Mouse (Mus musculus) lung, adult 2 months (tissue): ENCODE results near the gene Mrvi1. TPM values are rescaled to one million over a fixed set of nuclear protein-coding genes. Genes with fewer than 3 reads are reported as not detected.

Experiments
- DNase-seq: peaks from one replicate; pipeline ENCODE4 v3.0.0; 2022
- H3K4me1 ChIP-seq: fragments of 200-500 bp; 2 replicates; pipeline ENCODE4 v1.6.1; 2011; ENCODE audit warnings: low read length; ENCODE audit not compliant: control insufficient read depth, insufficient read depth
- H3K4me3 ChIP-seq: fragments of 200-500 bp; replicated peaks from 2 replicates; pipeline ENCODE3; 2011; ENCODE audit warnings: low read depth, mild to moderate bottlenecking, control low read depth, low read length; ENCODE audit errors: extremely low read depth
- CTCF ChIP-seq: fragments of 200-500 bp; IDR thresholded peaks from 2 replicates; pipeline ENCODE4 v1.5.1; 2011; ENCODE audit warnings: mild to moderate bottlenecking, low read length, control low read depth; ENCODE audit not compliant: insufficient read depth
- POLR2A ChIP-seq: fragments of 200-500 bp; IDR thresholded peaks from 2 replicates; pipeline ENCODE4 v1.6.1; 2011; ENCODE audit warnings: low read depth, mild to moderate bottlenecking, control low read depth, low read length, borderline replicate concordance; ENCODE audit errors: extremely low read depth
- WGBS: fragments of 180-500 bp; shearing (Covaris S2); methylation state at CpG from one replicate; pipeline ENCODE4 v1.1.7; 2018; 5-methylcytosine and 5-hydroxymethylcytosine counted together
- polyA plus RNA-seq: library from polyadenylated mRNA; depleted of rRNA; stranded (reverse); fragments of >200 nt; gene quantifications from 2 replicates; pipeline ENCODE4 v1.2.3, GENCODE M21; 2012

Gene Mrvi1
- polyA plus RNA-seq, 1 experiment = 10.8 TPM

DNA sequence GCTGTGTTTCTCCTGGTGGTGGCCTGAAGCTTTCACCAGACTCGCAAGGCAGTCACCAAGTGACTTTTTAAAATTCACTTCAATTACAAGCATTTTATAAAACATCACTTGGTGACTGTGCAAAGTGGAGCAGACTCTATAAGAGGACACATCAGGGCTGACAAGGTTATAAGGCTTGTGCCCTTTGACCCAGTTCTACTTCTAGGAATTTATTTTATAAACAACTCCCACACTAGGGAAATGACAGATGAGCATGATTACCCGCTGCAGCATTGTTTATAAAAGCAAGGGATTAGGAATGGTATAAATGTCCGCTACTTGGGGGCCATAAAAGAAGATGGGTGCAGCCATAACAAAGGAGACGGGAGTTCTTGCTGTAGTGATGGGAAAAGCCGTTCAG, 1.4 kb upstream of the Mrvi1 start:
- Histone ChIP-seq H3K4me3 (no peak overlapping the region), H3K4me1 (peaks cover 11% of the 10 kb centered on the region)
- 51% methylated on average over 5 of the region's 5 CpGs for WGBS
- DNase-seq = no peak
- no peak for TF ChIP-seq CTCF
- no peak for TF ChIP-seq POLR2A

GRCm38 (mm10) chr7:110982764-110983163, 503 bp upstream of the Mrvi1 start:
- DNase-seq = peak; percentile 24
- peaks cover 11% of the 10 kb centered on the region for H3K4me1 ChIP-seq
- H3K4me3 ChIP-seq = no peak overlapping the region

DNA sequence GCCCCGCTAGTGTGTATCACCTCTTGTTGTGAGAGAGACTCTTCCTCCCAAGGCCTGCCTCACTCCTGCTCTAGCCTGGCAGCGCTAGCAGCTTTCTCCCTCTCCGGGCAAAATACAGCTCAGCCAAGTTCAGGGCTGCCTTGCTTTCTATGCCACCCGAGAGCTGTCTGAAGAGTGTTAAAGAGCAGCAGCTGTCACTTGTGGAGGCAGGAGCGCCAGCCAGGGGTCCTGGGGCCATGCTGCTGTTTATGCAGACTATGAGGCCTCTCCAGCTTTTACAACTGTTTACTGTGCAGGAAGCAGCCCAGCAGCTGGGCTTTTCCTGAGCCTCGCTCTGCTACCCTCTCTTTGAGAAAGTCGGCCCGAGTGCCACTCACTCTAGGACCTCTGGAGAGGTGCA, 1.2 kb downstream of the Mrvi1 start:
- 30% methylated on average over 8 of the region's 8 CpGs for WGBS
- Histone ChIP-seq H3K4me1 (peaks cover 11% of the 10 kb centered on the region), H3K4me3 (no peak overlapping the region)
- no peak for DNase-seq
- TF ChIP-seq POLR2A (no peak), CTCF (no peak)

More at GRCm38 (mm10) chr7:110982764-110983163, 503 bp upstream of the Mrvi1 start:
- 43% methylated on average over 4 of the region's 4 CpGs for WGBS
- peak; percentile 58 for TF ChIP-seq CTCF
- TF ChIP-seq POLR2A = no peak

- WGBS = 76% methylated on average over 7 of the region's 7 CpGs
- DNase-seq = no peak
- H3K4me3 ChIP-seq = no peak overlapping the region
- TF ChIP-seq POLR2A = no peak
- no peak for TF ChIP-seq CTCF
- peaks cover 8% of the 10 kb centered on the region for H3K4me1 ChIP-seq
Observed at GRCm38 (mm10) chr7:110977699-110978392, 4.4 kb downstream of the Mrvi1 start.

DNA sequence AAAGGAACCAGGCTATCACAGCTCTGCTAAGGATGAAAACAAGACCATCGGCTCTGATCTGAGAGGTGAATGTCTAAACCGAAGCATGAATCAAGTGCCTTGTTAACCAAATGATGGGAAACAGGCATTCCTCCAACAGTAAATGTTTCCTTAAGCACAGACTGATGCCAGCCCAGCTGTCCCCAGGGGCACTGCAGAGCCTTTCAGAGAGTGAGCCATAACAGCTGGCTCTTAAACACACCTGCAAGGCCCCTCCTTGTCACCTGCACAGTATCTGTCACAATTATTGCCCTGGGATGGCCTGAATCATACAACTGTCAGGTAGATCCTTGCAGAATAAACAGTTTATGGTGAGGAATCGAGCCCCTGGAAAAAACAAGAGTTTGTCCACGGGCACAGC, 8.8 kb downstream of the Mrvi1 start:
- Histone ChIP-seq H3K4me3 (no peak overlapping the region), H3K4me1 (no peaks in the 10 kb centered on the region)
- no peak for DNase-seq
- WGBS = 80% methylated on average over 4 of the region's 4 CpGs
- TF ChIP-seq CTCF (no peak), POLR2A (no peak)

DNA sequence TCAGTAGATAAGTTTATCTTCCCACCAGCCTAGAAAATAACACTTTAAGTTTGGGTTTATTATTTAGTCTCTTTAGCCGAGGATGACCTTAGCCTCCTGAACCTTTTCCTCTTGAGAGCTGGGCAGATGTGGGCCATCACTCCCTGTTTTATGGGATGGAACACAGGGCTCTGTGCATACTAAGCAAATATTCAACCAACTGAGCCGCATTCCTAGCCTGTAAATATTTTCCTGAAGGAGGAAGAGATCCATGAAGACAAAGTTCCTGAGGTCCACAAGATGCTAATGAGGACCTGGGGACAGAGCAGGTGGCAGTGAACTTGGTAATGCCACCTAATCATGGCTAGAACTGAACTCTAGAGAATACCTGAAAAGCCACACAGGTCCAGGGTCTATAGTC, 9.5 kb downstream of the Mrvi1 start:
- H3K4me3 ChIP-seq = no peak overlapping the region
- no peaks in the 10 kb centered on the region for H3K4me1 ChIP-seq
- no peak for TF ChIP-seq POLR2A
- TF ChIP-seq CTCF = no peak
- WGBS = 77% methylated on average over 2 of the region's 2 CpGs
- DNase-seq = no peak

DNA sequence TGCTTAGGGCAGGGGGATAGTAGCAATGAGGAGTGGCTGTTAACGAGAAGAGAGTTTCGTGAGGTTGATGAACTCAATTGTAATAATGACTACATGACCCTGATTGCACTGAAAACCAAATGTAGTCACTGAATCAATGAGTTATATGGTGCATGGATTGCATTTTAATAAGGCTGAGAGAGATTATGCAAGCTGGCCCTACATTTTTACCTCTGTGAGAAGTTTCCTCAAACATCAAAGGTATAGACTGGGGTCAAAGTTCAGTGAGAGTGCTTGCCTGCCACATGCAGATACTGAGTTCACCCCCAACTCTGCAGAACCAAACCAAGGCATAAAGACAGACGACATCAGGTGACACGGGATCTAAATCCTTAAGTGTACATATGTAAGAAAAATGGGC, 14.9 kb downstream of the Mrvi1 start:
- TF ChIP-seq CTCF (no peak), POLR2A (no peak)
- DNase-seq = no peak
- Histone ChIP-seq H3K4me1 (no peaks in the 10 kb centered on the region), H3K4me3 (no peak overlapping the region)
- WGBS = 90% methylated on average over 4 of the region's 4 CpGs

DNA sequence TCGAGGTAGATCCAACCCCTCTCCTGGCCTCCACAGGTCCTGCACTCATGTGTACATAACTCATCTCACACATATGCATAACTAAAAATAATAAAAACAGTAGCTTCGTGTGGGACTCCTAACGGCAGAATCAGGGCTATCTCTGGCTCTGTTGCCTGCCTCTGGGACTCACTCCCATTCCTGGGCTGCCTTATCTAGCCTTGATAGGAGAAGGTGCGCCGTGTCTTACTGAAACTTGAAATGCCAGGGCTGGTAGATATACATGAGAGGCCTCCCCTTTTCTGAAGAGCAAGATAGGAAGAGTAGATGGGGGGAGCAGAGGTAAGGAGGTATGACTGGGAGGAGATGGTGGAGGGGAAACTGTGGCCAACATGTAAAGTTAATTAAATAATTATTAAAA, 15.4 kb downstream of the Mrvi1 start:
- Histone ChIP-seq H3K4me1 (no peaks in the 10 kb centered on the region), H3K4me3 (no peak overlapping the region)
- DNase-seq = no peak
- TF ChIP-seq POLR2A = no peak
- no peak for TF ChIP-seq CTCF
- 86% methylated on average over 5 of the region's 5 CpGs for WGBS

DNA sequence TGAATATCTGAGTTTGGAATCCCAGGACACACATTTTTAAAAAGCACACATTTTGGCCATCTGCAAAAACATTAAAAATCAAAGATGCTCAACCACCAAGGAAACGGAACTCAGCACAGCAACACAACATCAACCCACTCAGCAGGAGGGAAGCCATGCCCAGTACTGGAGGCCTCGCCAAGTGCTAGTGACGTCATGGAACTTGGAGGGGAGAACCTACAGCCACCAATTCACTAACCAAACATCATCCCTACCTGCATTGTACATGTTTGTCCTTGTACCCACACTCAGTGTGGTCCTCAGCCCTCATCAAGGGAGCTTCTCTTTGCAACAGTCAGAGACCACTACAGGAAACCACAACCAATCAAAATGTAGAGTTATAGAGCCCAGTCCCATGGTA, 16.9 kb downstream of the Mrvi1 start:
- Histone ChIP-seq H3K4me1 (no peaks in the 10 kb centered on the region), H3K4me3 (no peak overlapping the region)
- TF ChIP-seq POLR2A (no peak), CTCF (no peak)
- no peak for DNase-seq
- WGBS = 72% methylated on average over 3 of the region's 3 CpGs

GRCm38 (mm10) chr7:110963655-110963997, 18.6 kb downstream of the Mrvi1 start:
- TF ChIP-seq POLR2A (no peak), CTCF (no peak)
- 85% methylated on average over 3 of the region's 3 CpGs for WGBS
- DNase-seq = no peak
- H3K4me1 ChIP-seq = no peaks in the 10 kb centered on the region
- no peak overlapping the region for H3K4me3 ChIP-seq
